Mouse (Mus musculus): ENCODE measurements at regions not wholly inside any gene's neighbourhood (a gene's known extent, or its start where the extent isn't known, plus 50 kb on each side); places are given as distances from the start of the nearest gene placed in this dataset.

DNA sequence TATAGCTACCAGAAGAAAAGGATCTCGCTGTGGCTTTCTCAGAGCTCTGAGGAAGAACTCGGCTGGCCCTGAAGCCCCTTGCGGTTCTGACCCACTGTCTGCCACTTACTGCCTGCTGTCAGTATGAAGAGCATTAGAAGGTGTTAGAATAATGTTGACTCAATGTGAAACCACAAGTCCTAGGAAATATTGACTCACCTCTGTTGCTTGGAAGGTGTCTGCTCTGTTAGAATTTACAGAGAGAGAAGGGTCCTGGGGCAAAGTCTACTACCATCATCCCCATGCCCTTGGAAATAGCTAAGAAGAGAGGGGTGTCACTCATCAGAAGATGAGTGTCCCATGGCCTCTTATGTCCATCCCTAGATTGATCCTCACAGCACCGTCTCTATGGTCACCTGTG, 197.9 kb downstream of the Hlx start:
- no peak for DNase-seq

DNA sequence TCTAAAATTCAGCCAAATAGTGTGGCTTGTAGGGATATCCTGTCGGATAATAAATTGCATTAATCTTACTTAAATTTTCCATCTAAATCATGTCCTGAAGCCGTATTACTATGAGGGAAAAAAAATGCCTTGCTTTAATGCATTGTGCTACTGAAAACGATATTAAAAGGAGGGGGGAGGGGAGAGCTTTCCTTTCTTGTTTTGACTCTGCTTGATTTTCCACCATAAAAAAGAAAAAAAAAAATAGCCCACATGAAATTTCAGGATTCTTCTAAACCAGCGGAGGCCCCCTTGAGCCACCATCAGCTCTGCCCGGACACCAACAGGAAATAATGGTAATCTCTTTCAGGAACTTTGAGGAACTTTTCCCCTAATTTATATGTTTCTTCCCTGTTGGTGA, 198.5 kb downstream of the Hlx start:
- no peak for DNase-seq

DNA sequence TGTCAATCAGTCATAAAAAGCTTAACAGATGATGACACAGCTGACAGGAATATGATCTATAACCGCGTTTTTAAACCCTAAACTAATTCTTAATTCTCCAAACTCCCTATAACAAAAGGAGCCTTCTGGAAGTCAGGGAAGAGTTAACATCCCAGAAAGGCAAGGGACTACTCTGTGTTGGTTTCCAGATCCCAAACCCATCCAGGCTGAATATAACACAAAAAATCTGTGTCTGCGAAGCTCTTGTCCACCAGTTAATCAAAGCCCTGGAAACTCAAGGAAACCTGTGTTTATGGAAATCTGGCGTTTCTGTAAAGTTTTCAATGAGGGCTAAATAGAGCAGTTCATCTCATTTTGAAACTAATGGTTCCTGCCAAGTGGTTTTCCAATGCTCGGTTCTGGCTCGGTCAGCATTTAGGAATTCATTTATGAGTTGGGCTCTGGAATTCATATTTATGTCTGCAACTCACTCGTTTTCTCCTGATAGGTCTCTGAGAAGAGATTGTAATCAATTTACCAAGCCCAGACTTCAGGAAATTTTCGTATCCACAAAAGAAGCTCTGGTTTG, 199.8 kb downstream of the Hlx start:
- DNase-seq: no peak

DNA sequence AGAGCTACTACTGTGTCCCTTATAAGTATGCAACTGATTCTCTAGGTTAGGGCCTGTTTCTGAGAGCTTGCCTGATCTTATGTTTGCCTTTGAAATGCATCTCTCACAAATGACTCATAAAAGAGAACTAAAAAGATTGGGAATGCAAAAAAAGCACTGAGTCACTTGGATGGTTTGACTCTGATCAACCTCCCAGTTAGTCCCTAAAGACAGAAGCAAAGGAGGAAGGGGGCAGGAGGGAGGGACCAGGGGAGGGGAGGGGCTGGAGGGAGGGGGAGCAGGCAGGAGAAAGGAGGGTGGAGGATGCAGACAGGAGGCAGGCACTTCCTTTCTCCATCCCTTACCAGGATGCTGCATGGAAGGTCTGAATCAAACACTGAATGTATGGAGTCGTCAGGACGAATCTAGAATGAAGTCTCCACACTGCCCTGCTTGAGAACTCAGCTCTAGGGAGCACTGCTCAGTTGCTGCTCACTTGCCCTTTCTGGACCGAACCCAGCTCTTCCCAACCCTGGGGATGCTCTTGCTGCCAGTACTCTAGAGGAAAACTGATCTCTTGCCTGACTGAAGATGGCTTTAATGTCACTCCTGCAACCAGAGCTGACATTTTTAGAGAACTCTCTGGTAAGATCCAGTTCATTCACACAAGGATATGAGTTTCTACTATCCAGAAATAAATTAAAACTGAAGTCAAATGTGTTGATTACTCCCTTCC, 201.7 kb downstream of the Hlx start:
- DNase-seq: no peak

DNA sequence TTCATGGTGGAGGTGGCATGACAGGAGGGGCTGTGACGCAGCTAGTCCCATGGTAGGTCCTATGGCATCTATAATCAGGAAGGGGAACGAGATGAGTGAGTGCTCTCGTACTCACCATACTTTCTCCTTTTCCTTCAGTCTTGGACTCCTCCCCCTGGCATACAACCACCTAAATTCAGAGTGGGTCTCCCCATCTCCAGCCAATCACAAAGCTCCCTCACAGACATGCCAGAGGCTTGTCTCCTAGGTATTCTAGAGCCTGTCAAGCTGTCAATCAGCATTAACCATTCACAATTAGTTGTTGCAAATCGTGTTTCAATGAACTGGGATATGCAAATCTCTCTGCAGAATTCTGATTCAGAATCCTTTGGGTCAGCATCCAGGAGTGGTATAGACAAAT, 206.7 kb downstream of the Hlx start:
- no peak for DNase-seq

DNA sequence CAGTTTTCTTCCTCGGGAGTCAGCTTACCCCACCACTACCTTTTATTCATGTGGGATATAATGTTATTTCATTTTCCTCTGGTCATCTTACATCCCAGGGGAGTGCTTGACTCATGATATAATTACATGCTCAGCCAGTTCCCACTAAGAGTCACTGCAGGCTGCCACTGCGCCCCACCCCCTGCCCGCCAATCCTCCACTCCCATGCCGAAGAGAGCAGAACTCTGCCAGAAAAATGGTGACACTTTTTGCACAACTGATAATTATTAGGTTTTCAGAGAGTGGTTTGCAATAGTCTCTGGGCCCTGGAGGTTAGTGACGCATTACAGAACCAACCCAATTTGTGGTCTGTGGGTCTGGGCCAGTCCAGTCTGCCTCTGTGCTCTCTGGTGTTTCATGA, 212.9 kb downstream of the Hlx start:
- no peak for DNase-seq

DNA sequence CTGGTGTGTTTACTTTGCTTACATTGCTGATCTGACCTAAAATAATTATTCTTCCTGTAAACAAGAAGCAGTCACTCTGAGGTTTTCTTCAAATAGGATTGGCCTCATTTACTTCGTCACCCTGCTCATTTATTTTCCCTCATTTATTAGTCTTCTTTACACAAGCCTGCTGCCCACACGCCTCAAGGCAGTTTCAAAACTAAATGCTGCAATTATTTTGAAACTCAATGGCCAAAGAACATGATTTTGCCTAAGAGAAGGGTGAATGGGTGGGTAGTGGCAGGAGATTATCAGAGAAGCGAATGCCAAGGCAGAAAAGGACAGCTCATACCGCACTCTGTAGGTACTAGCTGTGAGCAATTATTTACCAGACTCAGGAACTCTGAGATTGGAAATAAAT, 227.8 kb downstream of the Hlx start:
- DNase-seq: no peak

DNA sequence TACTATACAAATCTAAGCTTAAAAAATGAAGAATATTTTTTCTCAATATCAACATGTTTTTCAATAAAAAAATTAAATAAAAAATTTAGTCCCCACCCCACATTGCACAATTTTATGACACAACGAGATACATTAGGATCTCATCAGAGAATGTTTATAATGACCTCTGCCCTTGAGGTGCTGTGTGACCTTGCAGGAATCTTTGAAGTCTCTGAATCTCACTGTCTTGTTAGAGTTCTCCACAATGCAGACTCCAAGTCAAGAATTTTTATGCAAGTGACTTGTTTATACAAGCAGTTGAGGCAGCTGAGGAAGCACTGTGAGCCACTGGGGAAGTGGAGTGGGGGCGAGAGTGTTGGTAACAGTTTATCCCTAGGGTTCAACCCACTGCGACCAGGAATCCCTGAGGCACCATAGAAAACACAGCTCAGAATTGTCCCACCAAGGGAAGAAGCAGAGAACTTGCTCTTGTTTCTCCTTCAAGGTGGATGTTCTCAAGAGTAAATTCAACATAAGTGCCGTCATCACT, 228.5 kb downstream of the Hlx start:
- DNase-seq: no peak

DNA sequence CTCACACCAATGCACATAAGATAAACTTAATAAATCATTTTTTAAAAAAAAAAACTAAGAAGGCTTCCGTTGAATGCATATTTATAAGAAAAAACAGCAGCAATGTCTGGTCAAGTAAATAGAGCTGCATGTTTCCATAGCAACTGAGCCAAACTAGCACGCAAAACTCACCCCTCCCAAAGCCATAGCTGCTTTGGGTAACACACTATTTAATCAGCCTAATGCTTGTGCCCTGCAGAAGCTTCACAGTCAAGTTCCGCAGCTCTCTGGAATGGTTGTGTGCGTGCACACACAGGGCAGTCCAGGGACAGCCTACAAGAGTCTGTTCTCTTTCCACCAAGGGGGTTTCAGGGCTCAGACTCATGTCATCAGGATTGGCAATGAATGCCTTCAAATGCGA, 231.7 kb downstream of the Hlx start:
- DNase-seq: no peak

DNA sequence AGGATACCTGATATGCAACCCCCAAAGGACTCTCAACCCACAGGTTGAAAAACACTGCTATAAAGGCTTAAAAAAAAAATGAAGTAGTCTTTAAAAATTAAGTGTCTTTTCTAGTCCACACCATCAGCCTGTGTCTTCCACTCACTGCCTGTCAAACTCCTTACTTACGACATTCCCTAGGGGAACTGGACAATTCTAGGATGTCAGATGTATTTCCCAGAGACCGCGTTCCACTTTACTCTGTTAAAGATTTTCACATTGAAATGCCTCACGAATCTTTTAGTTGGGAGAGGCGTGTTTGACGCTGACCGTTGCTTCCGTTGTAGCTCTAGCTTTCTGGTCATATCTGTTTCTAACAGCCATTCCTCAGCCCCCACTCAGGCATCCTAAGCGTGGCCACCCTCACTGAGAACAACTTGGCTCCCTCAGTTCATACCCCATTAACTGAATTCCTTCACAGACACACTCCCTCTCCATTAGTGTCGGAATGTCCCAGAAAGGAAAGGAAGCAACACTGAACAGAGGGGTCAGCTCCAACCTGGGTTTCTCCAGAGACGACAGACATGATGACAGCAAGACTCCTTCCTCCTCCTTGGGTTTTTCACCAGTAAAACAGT, 233.4 kb downstream of the Hlx start:
- DNase-seq: no peak

DNA sequence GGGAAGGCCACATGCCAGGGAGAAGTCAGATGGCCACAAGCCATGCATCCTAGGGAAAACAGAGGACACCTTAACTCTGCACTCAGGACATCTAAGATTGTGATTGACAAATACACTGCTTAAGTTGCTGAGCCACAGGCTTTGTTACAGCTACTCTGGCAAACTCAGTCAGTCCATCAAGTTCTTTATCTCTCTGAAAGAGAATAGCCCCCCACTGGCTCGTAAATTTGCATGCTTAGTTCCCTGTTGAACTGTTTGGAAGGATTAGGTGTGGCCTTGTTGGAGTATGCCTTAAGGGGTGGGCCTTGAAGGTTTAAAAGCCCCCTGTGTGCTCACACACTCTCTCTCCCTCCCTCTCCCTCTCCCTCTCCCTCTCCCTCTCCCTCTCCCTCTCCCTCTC, 235.4 kb downstream of the Hlx start:
- no peak for DNase-seq

DNA sequence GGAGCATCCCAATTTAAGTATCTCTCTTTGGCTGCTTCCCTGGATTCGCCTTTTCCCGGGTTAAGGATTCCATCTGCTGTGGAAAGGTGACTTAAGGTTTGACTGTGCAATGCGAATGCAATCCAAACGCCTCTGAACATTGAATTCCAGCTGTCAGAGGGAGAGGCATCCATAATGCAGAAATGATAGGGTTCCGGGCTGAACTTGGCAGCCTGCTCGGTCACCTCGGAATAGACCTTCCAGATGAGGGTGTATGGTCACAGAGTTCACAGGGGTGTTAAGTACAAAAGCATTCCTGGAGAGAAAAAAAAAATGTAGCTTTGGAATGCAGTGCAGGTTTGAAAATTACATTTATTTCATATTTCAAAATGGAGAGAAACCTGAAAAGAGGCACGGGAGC, 238.6 kb downstream of the Hlx start:
- no peak for DNase-seq

DNA sequence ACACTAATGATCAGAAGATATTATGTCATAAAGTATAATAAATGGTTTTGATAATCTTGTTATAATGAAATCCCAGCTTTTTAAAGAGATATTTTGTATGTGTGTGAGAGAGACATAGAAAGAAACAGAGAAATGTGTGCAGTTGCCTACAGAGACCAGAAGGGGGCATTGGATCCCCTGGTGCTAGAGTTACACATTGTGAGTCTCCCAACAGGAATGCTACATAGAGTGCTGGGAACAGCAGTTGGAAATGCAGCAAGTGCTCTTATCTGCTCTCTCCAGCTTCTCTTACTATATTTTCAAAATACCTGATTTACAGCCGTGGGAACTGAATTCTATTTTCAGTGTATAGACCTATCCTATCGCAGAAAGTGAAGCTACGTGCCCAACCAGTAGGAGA, 240.3 kb downstream of the Hlx start:
- no peak for DNase-seq

DNA sequence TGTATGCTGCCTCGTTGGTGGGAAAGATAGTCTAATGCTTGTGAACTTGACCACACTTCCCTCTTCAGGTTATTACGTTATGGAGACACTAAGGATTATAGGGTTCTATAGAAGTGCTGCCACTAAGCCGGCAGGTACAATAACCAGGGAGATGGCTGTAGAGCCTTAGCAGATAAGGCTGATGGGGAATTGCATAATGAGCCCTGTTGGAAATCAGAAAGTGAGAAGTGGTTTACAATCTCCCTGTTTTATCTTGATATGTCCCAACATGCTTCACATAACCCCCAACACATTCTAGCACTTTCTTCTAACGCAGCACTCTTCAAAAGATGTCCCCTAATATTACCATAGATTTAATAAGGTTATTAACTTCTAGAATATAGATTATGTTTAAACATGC, 241.2 kb downstream of the Hlx start:
- no peak for DNase-seq

DNA sequence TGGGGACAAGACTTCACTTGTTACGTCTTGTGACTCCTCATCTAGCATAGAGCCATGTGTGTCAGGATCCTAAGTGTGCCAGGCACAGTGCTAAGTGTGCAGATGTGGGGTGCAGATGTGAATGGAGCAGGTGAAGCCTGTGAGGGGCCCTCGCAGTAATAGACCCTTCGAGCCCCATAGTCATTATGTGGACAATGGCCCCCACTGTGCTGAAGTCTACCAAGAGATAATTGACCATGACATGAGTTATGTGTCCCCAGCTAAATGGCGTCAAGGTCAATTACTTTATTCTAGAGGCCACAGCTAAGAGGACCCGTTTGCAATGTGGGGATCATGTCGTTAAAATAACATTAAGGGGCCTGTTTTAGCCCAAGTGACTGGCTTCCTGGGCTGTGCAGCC, 245.0 kb downstream of the Hlx start:
- DNase-seq: no peak

DNA sequence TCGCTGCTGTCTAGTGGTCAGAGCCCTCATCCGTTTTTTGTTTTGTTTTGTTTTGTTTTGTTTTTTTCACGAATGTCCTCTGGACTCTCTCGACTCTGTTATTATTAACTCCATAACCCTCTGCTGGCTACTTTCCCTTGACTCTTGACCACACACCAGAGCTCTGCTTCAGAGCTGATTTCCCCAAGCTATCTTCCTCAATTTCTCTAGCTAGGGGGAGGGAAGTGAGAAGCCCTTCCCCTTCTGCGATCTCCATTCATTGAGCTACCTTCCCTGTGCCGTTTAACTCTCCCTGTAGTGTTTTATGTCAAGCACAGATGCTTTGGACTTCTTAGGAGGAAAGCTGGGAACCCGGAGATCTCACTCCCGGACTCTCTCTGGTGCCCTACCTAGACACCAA, 247.6 kb downstream of the Hlx start:
- DNase-seq: no peak

DNA sequence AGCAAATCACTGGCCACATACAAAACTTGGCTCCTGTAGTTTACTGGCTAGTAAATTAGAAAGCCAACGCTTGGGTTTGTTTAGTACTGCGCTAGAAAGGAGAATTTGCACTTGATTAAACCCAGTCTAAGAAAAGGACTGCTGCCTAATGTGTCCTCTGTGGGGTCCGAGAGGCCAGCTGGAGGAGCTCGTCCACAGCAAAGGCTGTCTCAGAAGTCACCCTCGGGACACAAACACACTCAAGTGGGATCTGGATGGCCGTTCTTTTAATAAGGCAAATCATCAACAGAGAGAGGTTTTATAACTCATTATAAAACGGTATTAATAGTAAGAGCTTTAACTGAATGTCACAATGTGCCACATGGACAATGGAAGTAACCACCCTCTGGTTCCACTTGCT, 249.0 kb downstream of the Hlx start:
- DNase-seq: no peak

DNA sequence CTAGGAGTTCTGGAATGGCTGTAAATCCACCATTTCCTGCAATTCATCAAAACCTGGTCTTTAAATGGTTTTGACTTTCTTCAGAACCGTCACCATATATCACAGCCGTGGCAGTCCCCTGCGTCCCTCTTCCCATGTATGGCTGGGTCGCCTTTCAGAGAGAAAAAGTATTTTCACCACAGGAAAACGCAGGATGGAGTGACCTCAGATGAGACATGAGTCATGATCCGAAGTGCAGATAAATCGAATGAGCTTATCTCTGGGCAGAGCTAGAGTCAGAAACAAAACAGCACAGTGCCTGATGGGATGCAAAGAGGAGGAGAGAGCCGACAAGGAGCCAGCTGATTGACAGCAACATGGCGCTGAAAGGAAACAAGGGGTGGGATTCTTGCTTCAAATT, 250.4 kb downstream of the Hlx start:
- DNase-seq: no peak

DNA sequence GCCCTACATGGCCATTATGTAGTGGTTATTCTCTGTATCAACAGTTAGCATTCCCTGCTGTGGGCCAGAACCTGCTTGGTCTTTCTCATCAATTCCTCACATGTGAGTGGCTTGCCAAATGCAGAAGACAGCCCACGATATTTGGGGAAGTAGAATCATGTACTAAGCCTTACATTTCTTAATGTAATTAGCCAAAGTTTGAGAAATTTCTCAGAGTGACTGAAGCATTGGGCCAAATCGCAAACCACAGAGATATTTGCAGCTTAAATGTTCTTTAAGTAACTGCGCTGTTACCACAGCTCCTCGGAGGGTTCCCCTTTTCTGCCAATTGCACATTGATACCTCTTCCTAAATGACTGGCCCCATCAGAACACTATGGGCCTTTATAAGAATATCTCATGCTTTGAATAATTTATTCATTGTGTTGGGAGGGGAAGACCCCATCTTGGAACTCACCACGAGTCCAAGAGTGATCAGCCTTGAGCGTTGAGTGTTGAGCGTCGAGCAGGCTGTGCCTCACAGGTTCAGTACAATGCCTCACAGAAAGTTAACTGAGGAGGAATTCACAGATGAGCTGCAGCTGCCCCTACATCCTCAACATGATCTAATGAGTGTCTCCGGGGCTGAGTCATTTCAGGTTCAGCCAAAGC, 251.7 kb downstream of the Hlx start:
- no peak for DNase-seq

DNA sequence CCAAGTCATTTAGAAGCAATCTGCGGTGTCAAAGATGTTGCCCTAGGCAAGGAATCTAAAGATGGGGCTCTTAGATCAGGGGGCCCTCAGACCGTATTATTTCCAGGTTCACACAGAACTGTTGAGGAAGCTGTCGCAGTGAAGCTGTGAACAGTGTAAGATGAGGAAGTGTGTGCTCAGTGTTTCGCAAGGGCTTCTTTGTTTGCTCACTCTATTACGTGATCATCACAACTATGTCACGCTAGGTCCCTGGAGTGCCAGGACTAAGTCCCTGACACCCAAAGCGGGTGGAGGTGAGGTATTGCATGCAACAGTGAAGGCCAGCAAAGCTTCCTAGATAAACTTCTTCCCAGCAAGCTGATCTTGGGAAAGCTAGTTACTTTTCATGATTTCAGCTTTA, 254.4 kb downstream of the Hlx start:
- DNase-seq: no peak

DNA sequence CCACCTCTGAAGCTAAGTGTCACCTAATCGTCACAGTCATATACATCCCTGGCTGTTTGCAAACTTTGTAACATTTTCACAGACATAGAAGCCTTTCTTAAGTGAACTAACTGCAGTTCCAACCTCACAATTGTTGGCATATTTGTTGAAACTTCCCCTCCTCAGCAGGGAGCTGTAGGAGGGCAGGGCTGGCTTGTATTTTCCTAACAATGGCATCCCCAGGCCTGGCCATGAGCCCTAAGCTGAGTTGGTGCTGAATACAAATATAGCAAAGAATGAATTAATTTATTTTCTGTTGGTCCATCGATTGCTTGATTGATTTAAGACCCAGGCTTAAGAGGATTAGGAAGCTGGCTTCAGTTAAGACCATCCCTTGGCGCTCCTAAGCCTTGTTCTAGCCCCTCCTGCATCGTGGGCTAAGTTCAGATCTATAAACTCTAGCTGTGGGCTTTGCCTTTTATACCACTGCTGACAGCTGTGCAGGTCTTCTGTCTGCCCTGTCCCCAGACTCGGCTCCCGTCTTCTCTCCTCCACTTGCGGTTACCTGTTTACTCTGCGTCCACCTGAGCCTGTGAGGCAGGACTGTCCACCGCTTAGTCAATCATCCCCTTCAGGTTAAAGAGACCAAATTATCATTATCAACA, 269.8 kb downstream of the Hlx start:
- DNase-seq: no peak

DNA sequence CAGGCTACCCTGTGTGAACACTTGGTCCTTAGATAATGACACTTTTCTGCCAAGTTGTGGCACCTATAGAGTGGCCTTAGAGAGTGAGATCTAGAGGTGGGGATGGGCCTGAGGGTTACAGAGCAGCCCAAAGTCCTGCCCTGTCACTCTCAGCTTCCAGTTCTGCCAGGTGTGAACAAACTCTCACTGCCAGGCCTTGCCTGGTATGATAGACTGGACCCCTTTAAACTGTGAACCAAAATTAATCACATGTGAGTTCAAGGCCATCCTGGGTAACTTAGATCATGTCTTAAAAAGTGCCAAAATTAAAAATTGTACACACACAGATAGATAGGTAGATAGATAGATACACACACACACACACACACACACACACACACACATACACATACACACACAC, 271.0 kb downstream of the Hlx start:
- DNase-seq: no peak

DNA sequence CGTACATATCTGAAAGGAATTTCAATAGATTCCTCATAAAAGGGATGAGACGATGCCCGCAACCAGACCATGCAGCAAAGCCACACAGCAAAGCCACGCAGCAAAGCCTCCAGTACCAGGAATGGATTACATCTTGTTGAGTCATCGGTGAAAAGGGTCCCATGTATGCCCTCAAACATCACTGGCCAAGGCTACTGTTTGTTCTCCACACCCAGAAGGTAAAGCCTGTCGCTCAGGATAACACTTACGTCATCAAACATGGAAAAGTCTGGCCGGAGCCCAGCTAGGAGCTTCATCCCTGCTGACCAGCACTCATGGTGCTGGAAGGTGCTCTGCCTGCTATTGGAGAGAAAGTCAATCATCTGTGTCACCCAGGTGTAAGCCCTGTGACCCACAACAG, 275.7 kb downstream of the Hlx start:
- DNase-seq: no peak

DNA sequence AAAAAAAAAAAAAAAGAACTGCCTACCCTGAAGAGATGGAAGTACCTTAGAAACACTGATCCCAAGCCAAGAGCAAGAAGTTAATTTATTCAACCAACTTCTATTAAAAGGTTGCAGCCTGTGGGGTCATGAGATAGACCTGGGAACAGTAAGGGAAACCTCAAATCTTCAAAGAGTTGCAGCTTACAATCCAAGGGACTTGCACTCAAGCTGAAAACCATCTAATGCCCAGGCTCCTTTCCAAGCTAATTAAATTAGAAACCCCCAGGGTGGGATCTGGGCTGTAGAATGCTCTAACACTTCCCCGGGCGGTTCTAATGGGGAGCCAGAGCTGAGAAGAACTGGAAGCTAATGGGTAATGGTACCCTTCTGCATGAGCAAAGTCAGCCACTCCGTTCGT, 278.0 kb downstream of the Hlx start:
- DNase-seq: no peak
